Mouse (Mus musculus): ENCODE measurements around the gene Olfr1277. TPM values are rescaled to one million over a fixed set of nuclear protein-coding genes. Genes with fewer than 3 reads are reported as not detected.

Gene Olfr1277
- total and polyA plus RNA-seq, 3 experiments = not detected

GRCm38 (mm10) chr2:111235186-111235585, 38.7 kb downstream of the Olfr1277 start, which contains the start of gene Olfr1275:
Gene Olfr1275 (minus strand): TSS chr2:111235286.
- Histone ChIP-seq H3K36me3 (ENCODE audit: control insufficient read depth, insufficient read depth, low read length) (no peaks in the 10 kb centered on the region), H3K79me2 (replicated peaks; ENCODE audit: control insufficient read depth, insufficient read depth, low read length) (no peaks in the 10 kb centered on the region), H3K9ac (ENCODE audit: low read depth, low read length) (no peak within 1 kb of the TSS), H3K27ac (no peak within 1 kb of the TSS), H3K4me1 (ENCODE audit: control insufficient read depth, insufficient read depth, low read length) (no peaks in the 10 kb centered on the region), H3K4me3 (no peak within 1 kb of the TSS), H3K27me3 (ENCODE audit: control insufficient read depth, insufficient read depth, low read length) (no peaks in the 10 kb centered on the region)
- 57% methylated on average over 1 of the region's 1 CpGs for WGBS
- TF ChIP-seq CTCF (IDR thresholded peaks at IDR 0.05) (no peak), EP300 (IDR thresholded peaks at IDR 0.05; ENCODE audit: insufficient read depth, low read depth, low read length) (no peak), POLR2A (IDR thresholded peaks at IDR 0.05; ENCODE audit: insufficient read depth, low read depth, low read length) (no peak)
- DNase-seq = no peak
- intact Hi-C loops (cut with DNase I) = no loop called here

- 76% methylated on average over 6 of the region's 6 CpGs for WGBS
- intact Hi-C loops (cut with DNase I) = no loop called here
Observed at GRCm38 (mm10) chr2:111229502-111229901, 44.4 kb downstream of the Olfr1277 start, which contains the start of gene 4930430A15Rik. Gene 4930430A15Rik (minus strand): TSS chr2:111229602.

More at GRCm38 (mm10) chr2:111229502-111229901, 44.4 kb downstream of the Olfr1277 start, which contains the start of gene 4930430A15Rik:
- no peak for TF ChIP-seq POLR2A (IDR thresholded peaks at IDR 0.05; ENCODE audit: insufficient read depth, low read depth, low read length)
- no peak for TF ChIP-seq EP300 (IDR thresholded peaks at IDR 0.05; ENCODE audit: insufficient read depth, low read depth, low read length)
- TF ChIP-seq CTCF (IDR thresholded peaks at IDR 0.05) = no peak
- Histone ChIP-seq H3K9ac (ENCODE audit: low read depth, low read length) (no peak within 1 kb of the TSS), H3K79me2 (replicated peaks; ENCODE audit: control insufficient read depth, insufficient read depth, low read length) (no peaks in the 10 kb centered on the region), H3K27ac (no peak within 1 kb of the TSS), H3K4me3 (no peak within 1 kb of the TSS), H3K4me1 (ENCODE audit: control insufficient read depth, insufficient read depth, low read length) (no peaks in the 10 kb centered on the region), H3K27me3 (ENCODE audit: control insufficient read depth, insufficient read depth, low read length) (no peaks in the 10 kb centered on the region), H3K36me3 (ENCODE audit: control insufficient read depth, insufficient read depth, low read length) (no peaks in the 10 kb centered on the region)
- DNase-seq = no peak

Other genes starting within 250 kb of the Olfr1277 start
- not detected for gene Gm13941, start 168.1 kb downstream of the Olfr1277 start, total RNA-seq (2021)
- gene Gm13941, start 168.1 kb downstream of the Olfr1277 start, polyA plus RNA-seq (2012; rRNA removed) = not detected in 2 replicates
- not detected for gene Gm15130, start 121.2 kb downstream of the Olfr1277 start, total RNA-seq (2021)
- gene Gm15130, start 121.2 kb downstream of the Olfr1277 start, polyA plus RNA-seq (2012; rRNA removed) = not detected in 2 replicates
- gene 4930430A15Rik, start 44.5 kb downstream of the Olfr1277 start, total RNA-seq (2021) = not detected
- gene 4930430A15Rik, start 44.5 kb downstream of the Olfr1277 start, polyA plus RNA-seq (2012; rRNA removed) = not detected in 2 replicates
- gene Olfr1275, start 38.8 kb downstream of the Olfr1277 start, total RNA-seq (2021) = not detected
- gene Olfr1275, start 38.8 kb downstream of the Olfr1277 start, polyA plus RNA-seq (2012; rRNA removed) = not detected in 2 replicates
- not detected for gene Olfr1276, start 19.6 kb downstream of the Olfr1277 start, total RNA-seq (2021)
- gene Olfr1276, start 19.6 kb downstream of the Olfr1277 start, polyA plus RNA-seq (2012; rRNA removed) = not detected in 2 replicates
- gene Olfr1278, start 16.0 kb upstream of the Olfr1277 start, total RNA-seq (2021) = not detected
- gene Olfr1278, start 16.0 kb upstream of the Olfr1277 start, polyA plus RNA-seq (2012; rRNA removed) = not detected in 2 replicates
- gene Olfr1279, start 26.5 kb upstream of the Olfr1277 start, total RNA-seq (2021) = not detected
- not detected in 2 replicates for gene Olfr1279, start 26.5 kb upstream of the Olfr1277 start, polyA plus RNA-seq (2012; rRNA removed)
- not detected for gene Olfr1280, start 39.9 kb upstream of the Olfr1277 start, total RNA-seq (2021)
- gene Olfr1280, start 39.9 kb upstream of the Olfr1277 start, polyA plus RNA-seq (2012; rRNA removed) = not detected in 2 replicates
- not detected for gene Olfr1281, start 52.4 kb upstream of the Olfr1277 start, total RNA-seq (2021)
- not detected in 2 replicates for gene Olfr1281, start 52.4 kb upstream of the Olfr1277 start, polyA plus RNA-seq (2012; rRNA removed)
- gene Olfr1282, start 62.0 kb upstream of the Olfr1277 start, total RNA-seq (2021) = not detected
- not detected in 2 replicates for gene Olfr1282, start 62.0 kb upstream of the Olfr1277 start, polyA plus RNA-seq (2012; rRNA removed)
- gene Olfr1283, start 92.7 kb upstream of the Olfr1277 start, total RNA-seq (2021) = not detected
- not detected in 2 replicates for gene Olfr1283, start 92.7 kb upstream of the Olfr1277 start, polyA plus RNA-seq (2012; rRNA removed)
- gene Olfr1284, start 101.4 kb upstream of the Olfr1277 start, total RNA-seq (2021) = not detected
- gene Olfr1284, start 101.4 kb upstream of the Olfr1277 start, polyA plus RNA-seq (2012; rRNA removed) = not detected in 2 replicates
- gene Olfr1286, start 149.0 kb upstream of the Olfr1277 start, total RNA-seq (2021) = not detected
- not detected in 2 replicates for gene Olfr1286, start 149.0 kb upstream of the Olfr1277 start, polyA plus RNA-seq (2012; rRNA removed)
- gene Olfr1287, start 175.0 kb upstream of the Olfr1277 start, total RNA-seq (2021) = not detected
- not detected in 2 replicates for gene Olfr1287, start 175.0 kb upstream of the Olfr1277 start, polyA plus RNA-seq (2012; rRNA removed)
- not detected for gene Olfr1288, start 200.0 kb upstream of the Olfr1277 start, total RNA-seq (2021)
- not detected in 2 replicates for gene Olfr1288, start 200.0 kb upstream of the Olfr1277 start, polyA plus RNA-seq (2012; rRNA removed)
- not detected for gene Olfr1289, start 206.7 kb upstream of the Olfr1277 start, total RNA-seq (2021)
- not detected in 2 replicates for gene Olfr1289, start 206.7 kb upstream of the Olfr1277 start, polyA plus RNA-seq (2012; rRNA removed)
- not detected for gene Olfr1290, start 219.7 kb upstream of the Olfr1277 start, total RNA-seq (2021)
- not detected in 2 replicates for gene Olfr1290, start 219.7 kb upstream of the Olfr1277 start, polyA plus RNA-seq (2012; rRNA removed)
- not detected for gene Olfr1291-ps1, start 223.1 kb upstream of the Olfr1277 start, total RNA-seq (2021)
- not detected in 2 replicates for gene Olfr1291-ps1, start 223.1 kb upstream of the Olfr1277 start, polyA plus RNA-seq (2012; rRNA removed)